Mouse (Mus musculus): ENCODE results near the gene Taar4.

Taar4 gene

GRCm38 (mm10) chr10:24007034-24007433 lies 46.7 kb downstream of the Taar4 start:
- in situ Hi-C loops (cut with MboI, MseI), result no loop called here

GRCm38 (mm10) chr10:24008143-24008542 lies 47.8 kb downstream of the Taar4 start:
- in situ Hi-C loops (cut with MboI, MseI), result no loop called here

Measured in T-helper 1 cell (primary cell).